Mouse (Mus musculus) forebrain, postnatal 0 days (tissue): ENCODE results near the gene Npl. TPM values are rescaled to one million over a fixed set of nuclear protein-coding genes. Genes with fewer than 3 reads are reported as not detected.

Experiments
- ATAC-seq: fragments of 200-750 bp; cut with Nextera tagmentation; 2 replicates; pipeline ENCODE4 v1.8.0; 2017; ENCODE audit warnings: mild to moderate bottlenecking, moderate library complexity
- DNase-seq: peaks from one replicate; pipeline ENCODE4 v3.0.0-alpha.2; 2015
- H3K27ac ChIP-seq: fragments of 300-500 bp; sonication (generic); 2 replicates; pipeline ENCODE4 v1.5.1; 2014; ENCODE audit warnings: low read depth, mild to moderate bottlenecking, antibody characterized with exemption, low read length, moderate library complexity, mixed read lengths
- H3K27me3 ChIP-seq: fragments of 300-500 bp; sonication (generic); 2 replicates; pipeline ENCODE4 v1.6.1; 2014; ENCODE audit warnings: mild to moderate bottlenecking, low read length, mixed read lengths; ENCODE audit not compliant: insufficient read depth
- H3K36me3 ChIP-seq: fragments of 300-500 bp; sonication (generic); 2 replicates; pipeline ENCODE4 v1.6.1; 2014; ENCODE audit warnings: mild to moderate bottlenecking, moderate library complexity; ENCODE audit not compliant: insufficient read depth
- H3K4me1 ChIP-seq: fragments of 300-500 bp; sonication (generic); 2 replicates; pipeline ENCODE4 v1.6.1; 2014; ENCODE audit warnings: antibody characterized with exemption; ENCODE audit not compliant: insufficient read depth
- H3K4me2 ChIP-seq: fragments of 300-500 bp; sonication (generic); 2 replicates; pipeline ENCODE4 v1.6.1; 2014; ENCODE audit warnings: low read depth, mild to moderate bottlenecking, moderate library complexity
- H3K4me3 ChIP-seq: fragments of 300-500 bp; sonication (generic); 2 replicates; pipeline ENCODE4 v1.5.1; 2014; ENCODE audit warnings: low read depth, low read length, mixed read lengths
- H3K9ac ChIP-seq: fragments of 300-500 bp; sonication (generic); 2 replicates; pipeline ENCODE4 v1.6.1; 2014; ENCODE audit warnings: mild to moderate bottlenecking
- H3K9me3 ChIP-seq: fragments of 300-500 bp; sonication (generic); 2 replicates; pipeline ENCODE4 v1.6.1; 2016; ENCODE audit warnings: low read length
- CTCF ChIP-seq: sonication (generic); IDR thresholded peaks from 2 replicates; pipeline ENCODE4 v1.5.1; 2016; ENCODE audit warnings: antibody characterized with exemption, control low read depth, low read depth
- WGBS: fragments of 180-500 bp; shearing (Covaris S2); extraction: QIAGEN DNeasy Blood & Tissue Kit; methylation state at CpG from one replicate; pipeline ENCODE4 v1.1.7; 2014; 5-methylcytosine and 5-hydroxymethylcytosine counted together
- polyA plus RNA-seq: library from polyadenylated mRNA; unstranded; fragments of >200 nt; fragmentation: Nextera tagmentation; extraction: Ambion mirVana; gene quantifications from 2 replicates; pipeline ENCODE4 v1.2.1, GENCODE M21; 2015
- total RNA-seq: library from RNA; depleted of rRNA; stranded (reverse); fragments of >200 nt; gene quantifications from 2 replicates; pipeline ENCODE4 v1.2.3, GENCODE M21; 2014; rRNA removed

Npl gene
- total and polyA plus RNA-seq, 2 experiments from 2014 or later = 9.3 to 9.5 TPM

GRCm38 (mm10) chr1:153485201-153485796 lies 64.5 kb downstream of the Npl start:
- DNase-seq (no peak), ATAC-seq (no peak)
- WGBS = 38% methylated on average over 2 of the region's 2 CpGs
- H3K4me3 ChIP-seq = peak overlapping the region; percentile 77
- TF ChIP-seq CTCF = no peak
- no peaks in the 10 kb centered on the region for H3K27me3 ChIP-seq
- peaks cover 7% of the 10 kb centered on the region for H3K36me3 ChIP-seq
- H3K9ac ChIP-seq = 0 out of 2 replicates have a peak overlapping the region, but pooled peaks have one; percentile 14
- no peaks in the 10 kb centered on the region for H3K9me3 ChIP-seq
- peaks cover 19% of the 10 kb centered on the region; the same call in 1 of the 2 replicates for H3K4me1 ChIP-seq
- peak overlapping the region; percentile 78 for H3K4me2 ChIP-seq
- H3K27ac ChIP-seq = no peak overlapping the region

DNA sequence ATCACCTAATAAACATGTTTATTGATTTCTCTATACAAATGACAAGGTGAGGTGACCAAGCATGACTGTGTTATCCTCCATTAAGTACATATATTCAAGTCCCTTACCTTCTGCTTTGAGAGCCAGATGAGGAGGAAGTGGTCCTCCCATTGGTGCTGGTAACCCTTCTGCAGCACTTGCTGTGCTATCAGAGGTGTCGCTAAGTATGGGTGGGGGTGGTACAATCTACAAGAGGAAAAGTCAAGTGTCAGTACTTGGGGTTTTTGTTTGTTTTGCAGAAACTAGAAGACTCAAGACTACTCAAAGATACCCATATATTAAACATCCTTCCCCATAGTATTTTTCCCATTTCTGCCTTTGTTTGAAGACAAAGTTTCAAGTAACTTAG lies 68.8 kb downstream of the Npl start:
- no peak for ATAC-seq
- Histone ChIP-seq H3K4me3 (no peak overlapping the region), H3K36me3 (peaks cover 34% of the 10 kb centered on the region), H3K4me2 (no peak overlapping the region), H3K4me1 (peaks cover 16% of the 10 kb centered on the region; the same call in 1 of the 2 replicates), H3K9ac (no peak overlapping the region), H3K27ac (no peak overlapping the region), H3K9me3 (no peaks in the 10 kb centered on the region), H3K27me3 (no peaks in the 10 kb centered on the region)
- 85% methylated on average over 1 of the region's 1 CpGs for WGBS
- no peak for DNase-seq
- TF ChIP-seq CTCF = no peak

GRCm38 (mm10) chr1:153480386-153481024 lies 69.3 kb downstream of the Npl start:
- Histone ChIP-seq H3K27me3 (no peaks in the 10 kb centered on the region), H3K36me3 (peaks cover 35% of the 10 kb centered on the region), H3K4me3 (no peak overlapping the region), H3K4me2 (no peak overlapping the region), H3K27ac (no peak overlapping the region), H3K9ac (no peak overlapping the region), H3K9me3 (no peaks in the 10 kb centered on the region), H3K4me1 (peaks cover 13% of the 10 kb centered on the region; the same call in 1 of the 2 replicates)
- peak; percentile 83 for TF ChIP-seq CTCF
- DNase-seq (peak; percentile 83), ATAC-seq (peak; percentile 71; the same call in 1 of the 2 replicates)
- WGBS = 34% methylated on average over 1 of the region's 1 CpGs

- Histone ChIP-seq H3K9ac (no peak overlapping the region), H3K27ac (no peak overlapping the region), H3K9me3 (no peaks in the 10 kb centered on the region), H3K4me1 (0 out of 2 replicates have a peak, but pooled peaks cover 4% of the 10 kb centered on the region), H3K4me2 (no peak overlapping the region), H3K27me3 (no peaks in the 10 kb centered on the region), H3K36me3 (peaks cover 44% of the 10 kb centered on the region), H3K4me3 (no peak overlapping the region)
- ATAC-seq (no peak), DNase-seq (no peak)
- no peak for TF ChIP-seq CTCF
- 74% methylated on average over 1 of the region's 1 CpGs for WGBS
These were observed 70.5 kb downstream of the Npl start for GRCm38 (mm10) chr1:153479296-153479695.

DNA sequence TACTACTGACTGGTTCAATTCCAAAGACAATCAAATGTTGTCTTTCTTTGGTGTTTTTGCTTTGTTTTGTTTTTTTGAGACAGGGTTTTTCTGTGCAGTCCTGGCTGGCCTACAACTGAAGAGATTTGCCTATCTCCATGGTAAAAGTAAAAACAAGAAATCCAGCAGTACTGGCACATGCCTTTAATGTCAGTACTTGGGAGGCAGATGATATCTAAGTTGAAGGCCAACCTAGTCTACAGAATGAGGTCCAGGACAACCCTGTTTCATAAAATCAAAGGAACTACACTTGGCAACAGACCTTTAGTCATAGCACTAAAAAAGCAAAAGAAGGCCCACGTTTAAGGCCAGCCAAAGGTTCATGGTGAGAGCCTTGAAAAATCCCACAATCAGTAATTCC lies 88.0 kb downstream of the Npl start:
- Histone ChIP-seq H3K4me3 (no peak overlapping the region), H3K36me3 (peaks cover 63% of the 10 kb centered on the region)
- no peak for ATAC-seq

GRCm38 (mm10) chr1:153456137-153456536 lies 93.7 kb downstream of the Npl start:
- H3K27ac ChIP-seq = no peak overlapping the region
- H3K9me3 ChIP-seq = no peaks in the 10 kb centered on the region
- 89% methylated on average over 5 of the region's 5 CpGs for WGBS
- DNase-seq (no peak), ATAC-seq (peak; percentile 23; the same call in 1 of the 2 replicates)
- H3K4me1 ChIP-seq = no peaks in the 10 kb centered on the region
- H3K36me3 ChIP-seq = peaks cover 55% of the 10 kb centered on the region
- H3K4me2 ChIP-seq = no peak overlapping the region
- H3K9ac ChIP-seq = no peak overlapping the region
- no peak for TF ChIP-seq CTCF
- H3K4me3 ChIP-seq = no peak overlapping the region
- no peaks in the 10 kb centered on the region for H3K27me3 ChIP-seq

More for the DNA sequence above, 88.0 kb downstream of the Npl start:
- DNase-seq = no peak
- Histone ChIP-seq H3K27ac (no peak overlapping the region), H3K27me3 (no peaks in the 10 kb centered on the region), H3K9me3 (no peaks in the 10 kb centered on the region), H3K9ac (no peak overlapping the region), H3K4me1 (no peaks in the 10 kb centered on the region), H3K4me2 (no peak overlapping the region)
- 75% methylated on average over 1 of the region's 1 CpGs for WGBS
- no peak for TF ChIP-seq CTCF

DNA sequence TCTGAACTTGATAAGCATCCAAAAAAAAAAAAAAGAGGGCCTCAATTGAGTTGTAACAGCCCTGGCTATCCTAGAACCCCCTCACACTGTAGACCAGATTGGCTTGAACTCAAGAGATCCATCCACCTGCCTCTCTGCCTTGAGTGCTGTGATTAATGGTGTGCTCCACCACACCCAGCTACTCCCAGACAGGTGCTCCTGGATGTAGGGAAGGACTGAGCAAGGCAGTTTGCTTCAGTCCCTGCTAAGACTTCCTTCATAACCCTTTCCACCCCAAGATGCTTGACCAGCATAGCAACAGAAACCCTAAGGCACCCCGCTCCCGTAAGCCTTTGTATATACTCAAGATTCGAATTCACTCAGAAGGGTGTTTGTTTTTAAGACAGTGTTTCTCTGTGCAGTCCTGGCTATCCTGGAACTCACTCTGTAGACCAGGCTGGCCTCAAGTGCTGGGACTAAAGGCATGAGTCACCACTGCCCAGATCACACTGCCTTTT lies 96.7 kb downstream of the Npl start:
- TF ChIP-seq CTCF = no peak
- Histone ChIP-seq H3K9me3 (no peaks in the 10 kb centered on the region), H3K27me3 (no peaks in the 10 kb centered on the region), H3K4me2 (no peak overlapping the region), H3K9ac (no peak overlapping the region), H3K27ac (no peak overlapping the region), H3K4me3 (no peak overlapping the region), H3K4me1 (no peaks in the 10 kb centered on the region), H3K36me3 (peaks cover 39% of the 10 kb centered on the region)
- no peak for ATAC-seq
- WGBS = 87% methylated on average over 3 of the region's 3 CpGs
- no peak for DNase-seq

Other genes starting within 250 kb of the Npl start
- 25.2 and 42.4 TPM in 2 replicates for gene Lamc1, start 217.3 kb downstream of the Npl start, total RNA-seq
- 9.7 and 9.8 TPM in 2 replicates for gene Lamc1, start 217.3 kb downstream of the Npl start, polyA plus RNA-seq
- 3.1 and 3.3 TPM in 2 replicates for gene Shcbp1l, start 124.9 kb downstream of the Npl start, total RNA-seq
- gene Shcbp1l, start 124.9 kb downstream of the Npl start, polyA plus RNA-seq = 0.67 and 1.4 TPM in 2 replicates
- 95.4 and 109 TPM in 2 replicates for gene Dhx9, start 62.4 kb downstream of the Npl start, total RNA-seq
- gene Dhx9, start 62.4 kb downstream of the Npl start, polyA plus RNA-seq = 25.0 and 32.0 TPM in 2 replicates
- 19.3 and 22.7 TPM in 2 replicates for gene Rgs8, start 103.0 kb upstream of the Npl start, total RNA-seq
- gene Rgs8, start 103.0 kb upstream of the Npl start, polyA plus RNA-seq = 12.0 and 16.6 TPM in 2 replicates
- 7.9 and 9.6 TPM in 2 replicates for gene Rgs16, start 190.3 kb upstream of the Npl start, total RNA-seq
- 15.5 and 16.7 TPM in 2 replicates for gene Rgs16, start 190.3 kb upstream of the Npl start, polyA plus RNA-seq
- 39.5 and 43.9 TPM in 2 replicates for gene Rnasel, start 199.4 kb upstream of the Npl start, total RNA-seq
- gene Rnasel, start 199.4 kb upstream of the Npl start, polyA plus RNA-seq = 10.7 and 19.5 TPM in 2 replicates